Mouse (Mus musculus) ES-Bruce4 (cell line): ENCODE measurements at regions not wholly inside any gene's neighbourhood (a gene's known extent, or its start where the extent isn't known, plus 50 kb on each side); places are given as distances from the start of the nearest gene placed in this dataset.

Source experiments
- CTCF ChIP-seq: IDR thresholded peaks from one replicate; pipeline ENCODE4 v1.8.1; 2011; ENCODE audit warnings: low read depth, low read length
- EP300 ChIP-seq: IDR thresholded peaks from 2 replicates; pipeline ENCODE4 v1.6.1; 2011; ENCODE audit warnings: low read depth, low read length; ENCODE audit not compliant: insufficient read depth

- TF ChIP-seq EP300 (no peak), CTCF (no peak)
These were observed 182.6 kb upstream of the Kcnj3 start for GRCm38 (mm10) chr2:55253134-55253533.
